In genomic region chr6:149010766-149011301, GRCm38 (mm10) we compare ENCODE assay signal across 10 mouse cellular contexts.
DNase-seq lines count a peak whose midpoint lies in the region; TF ChIP-seq lines count a peak whose summit lies in the region.
"Had no signal": no experiment of that assay in that cellular context is flagged by ENCODE, and none has a peak within 500 bp of the region (broad histone marks: within the 10 kb centered on the region; RNA-seq: fewer than 3 reads in every experiment).

No protein-coding gene starts in this region.

- no peaks in the 10 kb centered on the region; the same call in 1 of the 2 replicates for H3K36me3 ChIP-seq in heart, adult 2 months (ENCODE audit: control insufficient read depth, insufficient read depth, low read length)
- H3K36me3 ChIP-seq in megakaryocyte, embryonic 14.5 days (replicated peaks; ENCODE audit: low read length), result no peaks in the 10 kb centered on the region

- H3K79me2 ChIP-seq in heart, adult 2 months (replicated peaks; ENCODE audit: control insufficient read depth, insufficient read depth, low read length), result no peaks in the 10 kb centered on the region

- H3K4me1 ChIP-seq in heart, adult 2 months (ENCODE audit: control insufficient read depth, insufficient read depth, low read length), result no peaks in the 10 kb centered on the region
- H3K4me1 ChIP-seq in cortical plate, adult 2 months (ENCODE audit: control insufficient read depth, insufficient read depth, low read length), result no peaks in the 10 kb centered on the region
- H3K4me1 ChIP-seq in megakaryocyte, embryonic 14.5 days, result peaks cover 2% of the 10 kb centered on the region; the same call in 1 of the 2 replicates
- H3K4me1 ChIP-seq: embryonic facial prominence, embryonic 15.5 days had no signal

- H3K9ac ChIP-seq in heart, adult 2 months (ENCODE audit: low read depth, low read length), result no peak overlapping the region
- H3K9ac ChIP-seq: embryonic facial prominence, embryonic 15.5 days; liver, embryonic 13.5 days had no signal

- no peak for TF ChIP-seq EP300 in heart, adult 2 months (IDR thresholded peaks at IDR 0.05; ENCODE audit: insufficient read depth, low read depth, low read length)

- intact Hi-C loops in heart, adult 2 months (cut with DNase I), result loop anchor here (2.0 to 10.0 kb wide), 2 partner anchors 110 to 364 kb away; no protein-coding TSS in a partner anchor

- TF ChIP-seq POLR2A in heart, adult 2 months (IDR thresholded peaks at IDR 0.05; ENCODE audit: insufficient read depth, low read depth, low read length), result no peak
- TF ChIP-seq POLR2A in cortical plate, adult 2 months (IDR thresholded peaks at IDR 0.05; ENCODE audit: extremely low read depth, insufficient read depth, low read length), result no peak

- no peak for DNase-seq in heart, adult 2 months
- no peak for DNase-seq in heart, postnatal 4 days
- peak; percentile 9 for DNase-seq in ovary, postnatal 14 days (ENCODE audit: low spot score)
- DNase-seq in ovary, postnatal 10 days (ENCODE audit: low spot score), result no peak
- DNase-seq in urinary bladder, adult 18-20 months (ENCODE audit: low spot score in 2 of 2), result no peak
- no peak for DNase-seq in urinary bladder, postnatal 14 days (ENCODE audit: low spot score)
- DNase-seq: liver, embryonic 13.5 days had no signal

- no peaks in the 10 kb centered on the region for H3K9me3 ChIP-seq in megakaryocyte, embryonic 14.5 days
- H3K9me3 ChIP-seq: embryonic facial prominence, embryonic 15.5 days; liver, embryonic 13.5 days had no signal

- no peaks in the 10 kb centered on the region for H3K27me3 ChIP-seq in heart, adult 2 months (ENCODE audit: control insufficient read depth, insufficient read depth, low read length)
- no peaks in the 10 kb centered on the region for H3K27me3 ChIP-seq in megakaryocyte, embryonic 14.5 days (replicated peaks)
- H3K27me3 ChIP-seq: embryonic facial prominence, embryonic 15.5 days; liver, embryonic 13.5 days had no signal

- peak; percentile 70 for TF ChIP-seq CTCF in heart, adult 2 months (IDR thresholded peaks at IDR 0.05)
- peak; percentile 26; the same call in 1 of the 2 replicates for TF ChIP-seq CTCF in cortical plate, adult 2 months (IDR thresholded peaks at IDR 0.05; ENCODE audit: extremely low read depth, insufficient read depth, low read length)

- H3K27ac ChIP-seq in heart, adult 2 months, result no peak overlapping the region
- H3K27ac ChIP-seq in cortical plate, adult 2 months (ENCODE audit: insufficient read depth, low read length), result no peak overlapping the region
- H3K27ac ChIP-seq: embryonic facial prominence, embryonic 15.5 days; liver, embryonic 13.5 days had no signal

- H3K4me3 ChIP-seq in heart, adult 2 months, result no peak overlapping the region
- no peak overlapping the region for H3K4me3 ChIP-seq in cortical plate, adult 2 months (ENCODE audit: insufficient read depth, low read length)
- H3K4me3 ChIP-seq in megakaryocyte, embryonic 14.5 days (replicated peaks), result peak overlapping the region; percentile 82
- H3K4me3 ChIP-seq: embryonic facial prominence, embryonic 15.5 days; liver, embryonic 13.5 days had no signal
